Mouse (Mus musculus): ENCODE data around the gene Hist1h3c. TPM values are rescaled to one million over a fixed set of nuclear protein-coding genes. Genes with fewer than 3 reads are reported as not detected.

Gene Hist1h3c
- polyA plus RNA-seq, 1 experiment = 39.3 TPM

GRCm38 (mm10) chr13:23760972-23761864 lies 15.8 kb upstream of the Hist1h3c start, which contains the start of gene Hist1h4a:
TSS of gene Hist1h4a (minus strand) at chr13:23761230.
- Histone ChIP-seq H3K27ac (ENCODE audit: insufficient read depth, low read depth, low read length) (peak within 1 kb of the TSS; percentile 90), H3K4me1 (ENCODE audit: control insufficient read depth, insufficient read depth, insufficient read length, low read length) (peaks cover 14% of the 10 kb centered on the region), H3K4me3 (ENCODE audit: low read depth, low read length) (peak within 1 kb of the TSS; percentile 71), H3K27me3 (ENCODE audit: control insufficient read depth, insufficient read depth, low read length) (no peaks in the 10 kb centered on the region), H3K36me3 (ENCODE audit: control insufficient read depth, insufficient read depth, low read length) (no peaks in the 10 kb centered on the region)
- under 1% methylated on average over 70 of the region's 72 CpGs for WGBS
- no peak for TF ChIP-seq CTCF (IDR thresholded peaks at IDR 0.05; ENCODE audit: extremely low read depth, insufficient read length, insufficient replicate concordance, low read depth, low read length)
- peak; percentile 44 for TF ChIP-seq POLR2A (IDR thresholded peaks at IDR 0.05; ENCODE audit: low read depth, low read length)

- no peaks in the 10 kb centered on the region for H3K27me3 ChIP-seq (ENCODE audit: control insufficient read depth, insufficient read depth, low read length)
- H3K36me3 ChIP-seq (ENCODE audit: control insufficient read depth, insufficient read depth, low read length) = no peaks in the 10 kb centered on the region
- H3K4me3 ChIP-seq (ENCODE audit: low read depth, low read length) = peak overlapping the region; percentile 71
- peak overlapping the region; percentile 51; the same call in 1 of the 2 replicates for H3K27ac ChIP-seq (ENCODE audit: insufficient read depth, low read depth, low read length)
- H3K4me1 ChIP-seq (ENCODE audit: control insufficient read depth, insufficient read depth, insufficient read length, low read length) = peaks cover 14% of the 10 kb centered on the region
- WGBS = 2% methylated on average over 24 of the region's 27 CpGs
- TF ChIP-seq CTCF (IDR thresholded peaks at IDR 0.05; ENCODE audit: extremely low read depth, insufficient read length, insufficient replicate concordance, low read depth, low read length) = no peak
- no peak for TF ChIP-seq POLR2A (IDR thresholded peaks at IDR 0.05; ENCODE audit: low read depth, low read length)
These were observed 15.0 kb upstream of the Hist1h3c start for GRCm38 (mm10) chr13:23760240-23760971.

- WGBS = 70% methylated on average over 1 of the region's 1 CpGs
- no peak overlapping the region for H3K4me3 ChIP-seq (ENCODE audit: low read depth, low read length)
- TF ChIP-seq POLR2A (IDR thresholded peaks at IDR 0.05; ENCODE audit: low read depth, low read length) = no peak
- TF ChIP-seq CTCF (IDR thresholded peaks at IDR 0.05; ENCODE audit: extremely low read depth, insufficient read length, insufficient replicate concordance, low read depth, low read length) = no peak
- H3K4me1 ChIP-seq (ENCODE audit: control insufficient read depth, insufficient read depth, insufficient read length, low read length) = peaks cover 14% of the 10 kb centered on the region
- 0 out of 2 replicates have a peak overlapping the region, but pooled peaks have one; percentile 51 for H3K27ac ChIP-seq (ENCODE audit: insufficient read depth, low read depth, low read length)
- H3K36me3 ChIP-seq (ENCODE audit: control insufficient read depth, insufficient read depth, low read length) = no peaks in the 10 kb centered on the region
- no peaks in the 10 kb centered on the region for H3K27me3 ChIP-seq (ENCODE audit: control insufficient read depth, insufficient read depth, low read length)
These were observed 14.5 kb upstream of the Hist1h3c start for GRCm38 (mm10) chr13:23759916-23760239.

GRCm38 (mm10) chr13:23759251-23759771 lies 13.9 kb upstream of the Hist1h3c start:
- no peak for TF ChIP-seq POLR2A (IDR thresholded peaks at IDR 0.05; ENCODE audit: low read depth, low read length)
- no peak for TF ChIP-seq CTCF (IDR thresholded peaks at IDR 0.05; ENCODE audit: extremely low read depth, insufficient read length, insufficient replicate concordance, low read depth, low read length)
- H3K36me3 ChIP-seq (ENCODE audit: control insufficient read depth, insufficient read depth, low read length) = no peaks in the 10 kb centered on the region
- H3K4me1 ChIP-seq (ENCODE audit: control insufficient read depth, insufficient read depth, insufficient read length, low read length) = peaks cover 12% of the 10 kb centered on the region
- H3K27me3 ChIP-seq (ENCODE audit: control insufficient read depth, insufficient read depth, low read length) = no peaks in the 10 kb centered on the region
- no peak overlapping the region for H3K27ac ChIP-seq (ENCODE audit: insufficient read depth, low read depth, low read length)
- H3K4me3 ChIP-seq (ENCODE audit: low read depth, low read length) = no peak overlapping the region
- 87% methylated on average over 3 of the region's 3 CpGs for WGBS

- Histone ChIP-seq H3K27ac (ENCODE audit: insufficient read depth, low read depth, low read length) (no peak overlapping the region), H3K27me3 (ENCODE audit: control insufficient read depth, insufficient read depth, low read length) (no peaks in the 10 kb centered on the region), H3K4me3 (ENCODE audit: low read depth, low read length) (no peak overlapping the region), H3K4me1 (ENCODE audit: control insufficient read depth, insufficient read depth, insufficient read length, low read length) (peaks cover 6% of the 10 kb centered on the region; the same call in 1 of the 2 replicates), H3K36me3 (ENCODE audit: control insufficient read depth, insufficient read depth, low read length) (no peaks in the 10 kb centered on the region)
- TF ChIP-seq CTCF (IDR thresholded peaks at IDR 0.05; ENCODE audit: extremely low read depth, insufficient read length, insufficient replicate concordance, low read depth, low read length) (no peak), POLR2A (IDR thresholded peaks at IDR 0.05; ENCODE audit: low read depth, low read length) (no peak)
- WGBS = 31% methylated on average over 3 of the region's 3 CpGs
These were observed 12.5 kb upstream of the Hist1h3c start for GRCm38 (mm10) chr13:23757921-23758320.

- H3K36me3 ChIP-seq (ENCODE audit: control insufficient read depth, insufficient read depth, low read length) = no peaks in the 10 kb centered on the region
- H3K27ac ChIP-seq (ENCODE audit: insufficient read depth, low read depth, low read length) = peak overlapping the region; percentile 82
- H3K27me3 ChIP-seq (ENCODE audit: control insufficient read depth, insufficient read depth, low read length) = no peaks in the 10 kb centered on the region
- under 1% methylated on average over 23 of the region's 23 CpGs for WGBS
- no peak for TF ChIP-seq CTCF (IDR thresholded peaks at IDR 0.05; ENCODE audit: extremely low read depth, insufficient read length, insufficient replicate concordance, low read depth, low read length)
- no peak for TF ChIP-seq POLR2A (IDR thresholded peaks at IDR 0.05; ENCODE audit: low read depth, low read length)
- peaks cover 9% of the 10 kb centered on the region; the same call in 1 of the 2 replicates for H3K4me1 ChIP-seq (ENCODE audit: control insufficient read depth, insufficient read depth, insufficient read length, low read length)
- H3K4me3 ChIP-seq (ENCODE audit: low read depth, low read length) = peak overlapping the region; percentile 64
These were observed 11.9 kb upstream of the Hist1h3c start for GRCm38 (mm10) chr13:23757211-23757773.

Data from small intestine, adult 2 months (tissue).